Mouse (Mus musculus) gastrocnemius, postnatal 14 days (tissue): ENCODE data around the gene Atp8a2. TPM values are rescaled to one million over a fixed set of nuclear protein-coding genes. Genes with fewer than 3 reads are reported as not detected.
"Not testable (repeated sequence)": the region's sequence is repeated elsewhere in the genome, so short reads cannot be mapped to it uniquely, and the experiment has no call there.

Source experiments
- DNase-seq: peaks from one replicate; pipeline ENCODE4 v3.0.0; 2021; ENCODE audit warnings: mixed read lengths
- intact Hi-C: fragments of 180-260 bp; cut with DNase I; formaldehyde crosslinking; loops from one replicate; pipeline ENCODE4 v1.15.1; 2025; ENCODE audit warnings: low total_unique reads
- total RNA-seq, 2 experiments: library from RNA; stranded (reverse); gene quantifications; 2 replicates each; pipeline ENCODE4 v1.2.3; 2021

Atp8a2 gene
- total RNA-seq, 2 experiments from 2014 or later, result 0.93 to 1.8 TPM

DNA sequence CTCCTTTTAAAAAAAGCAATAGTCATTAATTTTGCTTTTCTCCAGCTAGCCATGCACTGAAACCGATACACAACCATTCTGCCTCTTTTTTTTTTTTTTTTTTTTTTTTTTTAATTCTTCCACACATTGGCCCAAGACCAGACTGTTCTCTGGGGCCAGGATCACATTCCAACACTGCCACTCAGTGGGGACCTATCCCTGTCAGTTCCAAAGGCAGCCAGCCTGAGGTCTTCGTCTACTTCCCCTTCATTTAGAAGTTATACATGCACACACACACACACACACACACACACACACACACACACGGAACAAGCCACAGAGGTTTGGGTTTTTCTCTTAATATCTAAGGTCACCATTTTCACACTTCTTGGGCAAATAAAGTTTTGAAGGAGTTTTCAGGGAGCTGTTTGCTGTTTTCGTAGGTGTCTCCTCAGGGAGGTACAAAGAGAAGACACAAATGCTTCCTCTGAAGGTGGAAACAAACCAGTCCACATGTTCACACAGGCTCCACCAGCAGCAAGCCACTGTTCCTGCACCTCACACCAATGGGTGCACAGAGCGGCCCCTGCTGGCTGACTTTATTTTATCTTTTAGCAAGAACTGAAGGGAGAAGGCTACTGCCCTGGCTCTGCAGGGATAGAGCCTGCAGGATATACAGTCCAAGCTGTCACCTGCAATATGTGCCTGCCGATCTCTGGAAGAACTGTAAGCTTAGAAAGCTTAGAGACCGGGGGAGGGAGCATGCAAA, 253.9 kb downstream of the Atp8a2 start:
- intact Hi-C loops, result loop anchor here (5.0 kb wide), 1 partner anchor 336 kb away; no protein-coding TSS in a partner anchor
- DNase-seq, result peak; percentile 82

DNA sequence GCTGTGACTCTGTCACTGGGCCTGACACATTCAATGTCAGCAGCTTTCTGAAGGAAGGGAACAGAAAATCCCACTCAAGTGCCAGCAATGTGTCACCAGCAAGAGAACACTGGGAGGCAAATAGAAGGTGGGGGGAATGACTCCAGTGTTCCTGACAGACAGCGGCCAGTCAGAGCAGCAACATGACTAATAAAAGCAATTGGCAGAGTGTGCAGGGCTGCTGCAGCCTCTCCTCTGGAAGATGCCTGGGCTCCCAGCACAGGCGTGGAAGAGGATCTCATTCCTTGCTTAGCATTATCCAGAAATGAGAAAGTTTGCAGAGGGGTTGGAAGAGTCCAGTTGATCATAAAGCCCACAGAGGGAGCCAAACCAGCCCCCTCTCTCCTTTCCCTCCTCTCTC, 254.8 kb downstream of the Atp8a2 start:
- no peak for DNase-seq
- intact Hi-C loops, result loop anchor here (5.0 kb wide), 1 partner anchor 335 kb away; no protein-coding TSS in a partner anchor

DNA sequence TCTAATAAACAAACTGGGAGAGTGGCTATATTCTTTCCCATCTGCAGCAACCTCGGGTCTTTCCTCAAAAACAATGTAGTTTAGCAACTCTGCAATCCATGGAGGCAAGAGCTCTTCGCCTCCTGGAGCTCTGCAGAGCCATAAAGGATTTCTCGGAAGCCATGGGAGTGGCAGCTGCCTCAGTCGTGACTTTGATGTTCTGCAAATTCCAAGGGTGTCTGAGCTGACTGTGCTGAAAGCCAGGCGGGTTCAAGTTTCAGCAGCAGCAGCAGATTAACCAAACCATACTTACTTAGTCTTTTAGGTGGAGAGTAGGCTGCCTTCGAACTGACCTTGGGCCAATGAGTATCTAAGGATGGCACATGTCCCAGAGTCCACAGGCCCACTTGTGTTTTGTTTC, 264.6 kb downstream of the Atp8a2 start:
- DNase-seq, result no peak
- intact Hi-C loops, result no loop called here

DNA sequence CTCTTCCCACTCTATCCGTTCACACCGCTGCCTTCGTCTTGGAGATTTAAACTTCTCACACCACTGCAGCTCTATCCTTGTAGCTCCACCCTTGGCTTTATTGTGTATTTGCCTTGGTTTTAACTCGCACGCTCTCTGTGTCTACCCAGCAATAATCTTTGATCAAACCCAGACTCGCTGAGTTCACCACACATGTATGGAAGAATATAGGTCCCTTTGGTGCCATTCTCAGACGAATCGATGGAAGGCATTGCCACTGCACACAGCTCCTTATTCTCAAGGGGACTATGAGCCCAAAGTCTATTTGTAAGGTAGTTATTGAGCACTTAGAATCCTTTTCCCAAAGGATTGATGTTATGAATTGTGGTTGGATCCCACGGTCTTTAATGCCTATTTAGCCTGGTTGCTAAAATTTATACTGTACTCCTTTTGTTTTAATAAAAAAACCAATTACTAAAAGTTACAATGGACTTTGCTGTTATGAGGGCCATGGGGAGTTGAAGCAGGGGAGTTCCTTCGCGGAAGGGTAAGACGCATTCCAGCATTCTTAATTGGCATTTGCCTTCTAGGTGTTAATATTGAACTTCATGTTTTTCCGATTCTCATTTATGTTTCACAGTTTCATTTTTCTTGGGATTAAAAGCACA, 265.4 kb downstream of the Atp8a2 start:
- intact Hi-C loops, result no loop called here

DNA sequence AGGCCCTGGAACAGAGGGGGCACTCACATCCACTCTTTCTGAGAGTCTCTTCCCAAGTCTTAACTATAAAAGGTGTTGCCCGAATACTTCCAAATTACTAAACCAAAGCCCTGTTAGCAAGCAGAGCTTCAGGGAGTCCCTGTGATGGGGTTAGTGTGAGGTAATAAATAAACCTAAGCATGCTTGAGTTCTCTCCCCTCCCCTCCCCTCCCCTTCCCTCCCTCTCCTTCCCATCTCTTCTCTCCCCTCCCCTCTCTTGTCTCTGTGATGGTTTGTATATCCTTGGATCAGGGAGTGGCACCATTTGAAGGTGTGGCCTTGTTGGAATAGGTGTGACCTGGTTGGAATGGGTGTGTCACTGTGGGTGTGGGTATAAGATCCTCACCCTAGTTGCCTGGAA, 267.8 kb downstream of the Atp8a2 start:
- intact Hi-C loops, DNase-seq: not testable (repeated sequence)

More for the DNA sequence above, 265.4 kb downstream of the Atp8a2 start:
- no peak for DNase-seq

DNA sequence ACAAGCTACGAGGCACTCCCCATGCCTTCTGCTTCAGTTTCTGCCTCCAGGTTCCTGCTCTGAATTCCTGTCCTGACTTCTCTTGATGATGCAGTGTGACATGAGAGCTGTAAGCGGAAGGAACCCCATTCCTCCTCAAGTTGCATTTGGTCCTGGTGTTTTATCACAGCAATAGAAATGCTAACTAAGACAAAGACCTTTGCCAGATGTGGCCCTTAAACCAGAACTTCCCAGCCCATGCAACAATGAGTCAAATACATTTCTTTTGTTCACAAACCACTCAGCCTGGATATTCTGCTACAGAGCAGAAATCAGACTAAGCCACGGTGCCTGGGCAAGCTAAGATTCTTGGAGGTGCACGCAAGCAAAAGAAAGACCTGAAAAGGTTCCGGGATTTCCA, 268.2 kb downstream of the Atp8a2 start:
- DNase-seq, result no peak
- intact Hi-C loops, result no loop called here

DNA sequence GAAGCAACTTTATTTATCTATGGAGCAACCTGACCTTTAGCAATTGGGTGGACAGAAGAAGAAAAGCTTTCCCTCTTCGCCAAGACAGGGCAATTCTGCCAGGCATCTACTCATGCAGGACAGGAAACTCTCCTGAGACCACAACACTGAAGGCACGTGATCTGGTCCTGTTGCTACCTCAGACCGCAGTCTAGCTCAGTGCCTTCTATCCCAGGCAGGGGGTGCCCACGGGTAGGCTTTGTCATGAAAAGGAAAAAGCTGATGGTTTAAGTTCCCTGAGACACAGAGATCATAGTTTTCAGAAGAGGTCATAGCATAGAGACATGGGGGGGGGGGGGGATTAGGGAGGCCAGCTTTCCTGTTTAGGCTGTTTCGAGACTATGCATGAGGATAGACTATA, 269.2 kb downstream of the Atp8a2 start:
- no peak for DNase-seq
- intact Hi-C loops, result no loop called here

DNA sequence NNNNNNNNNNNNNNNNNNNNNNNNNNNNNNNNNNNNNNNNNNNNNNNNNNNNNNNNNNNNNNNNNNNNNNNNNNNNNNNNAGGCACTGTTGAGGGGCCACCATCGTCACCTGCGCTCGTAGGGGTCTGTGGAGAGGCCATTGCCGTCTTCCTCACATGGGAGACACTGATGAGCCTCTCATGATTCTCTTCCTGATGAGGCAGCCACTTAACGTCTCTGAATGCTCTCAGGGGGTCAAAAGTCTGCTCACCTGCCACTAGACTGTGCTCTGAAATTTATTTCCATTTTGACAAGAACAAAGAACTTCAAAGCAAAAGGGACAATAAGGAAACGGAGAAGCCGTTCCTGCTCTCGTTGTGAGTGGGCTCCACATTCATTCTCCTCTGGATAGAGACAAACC, 277.1 kb downstream of the Atp8a2 start:
- intact Hi-C loops, result no loop called here
- DNase-seq, result no peak

DNA sequence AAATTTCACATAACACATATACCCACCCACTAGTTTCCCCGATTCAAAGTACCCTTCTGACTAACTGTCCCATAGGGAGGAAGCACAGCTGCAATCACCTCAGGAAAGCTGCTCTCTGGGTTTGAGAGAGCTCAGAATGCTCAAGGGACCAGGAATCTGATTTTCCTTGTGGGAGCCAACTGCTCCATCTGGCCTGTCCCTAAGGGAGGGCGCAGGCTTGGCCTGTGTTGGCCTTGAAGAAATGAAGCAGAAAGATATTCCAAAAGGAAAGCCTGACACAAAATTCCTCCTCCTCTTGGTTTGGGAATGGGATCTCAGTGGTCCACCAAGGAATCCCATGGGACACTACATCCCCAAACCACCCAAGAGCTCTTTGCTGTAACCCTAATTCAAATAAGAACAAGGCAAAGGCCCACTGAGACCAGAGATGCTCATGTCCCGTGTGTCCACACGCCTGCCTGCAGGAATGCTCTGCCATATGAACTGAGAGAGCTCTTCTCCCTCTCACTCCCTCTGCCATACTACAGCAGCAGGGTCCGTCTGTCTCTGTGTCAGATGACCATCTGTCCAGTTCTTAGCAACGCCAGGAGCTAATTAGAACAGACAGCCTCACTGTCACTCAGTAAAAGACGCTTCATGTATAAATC, 293.4 kb downstream of the Atp8a2 start:
- no peak for DNase-seq
- intact Hi-C loops, result no loop called here

DNA sequence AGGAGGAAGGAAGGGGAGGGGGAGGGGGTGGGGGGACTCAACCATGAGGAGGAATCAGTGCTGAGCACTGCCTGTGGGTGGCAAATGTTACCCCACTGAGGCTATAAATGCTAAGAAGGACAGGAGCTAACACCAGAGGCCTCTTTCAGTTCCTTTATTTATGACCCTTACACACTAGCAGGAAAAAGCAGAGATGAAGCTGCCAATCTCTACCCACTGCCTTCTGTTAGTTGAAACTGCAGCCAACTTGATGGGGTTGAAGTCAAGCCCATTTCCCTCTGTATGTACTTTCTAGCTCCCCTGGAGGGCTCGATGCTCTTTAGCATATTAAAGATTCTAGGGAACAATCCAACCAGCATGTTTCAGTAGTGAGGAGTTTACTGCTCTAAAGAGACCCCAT, 303.0 kb downstream of the Atp8a2 start:
- intact Hi-C loops, result no loop called here
- no peak for DNase-seq

DNA sequence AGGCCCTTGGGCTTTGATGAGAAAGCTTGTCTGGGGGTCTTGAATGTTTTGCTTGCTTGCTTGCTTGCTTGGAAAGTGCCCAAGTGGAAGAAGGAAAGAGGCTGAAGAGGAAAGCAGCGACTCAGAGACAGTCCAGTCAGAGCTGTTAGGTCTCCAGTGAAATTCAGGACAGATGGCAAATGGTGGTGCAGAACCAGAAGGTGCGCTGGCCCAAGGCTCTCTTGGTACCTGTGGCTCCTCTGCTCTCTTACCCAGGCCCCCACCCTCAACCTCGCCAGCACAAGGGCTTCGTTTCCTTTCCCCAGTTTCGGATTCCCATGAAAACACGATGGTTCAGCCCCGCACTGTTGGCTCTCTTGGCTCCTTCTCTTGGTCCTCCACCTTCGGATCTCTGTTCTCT, 304.9 kb downstream of the Atp8a2 start:
- intact Hi-C loops, result no loop called here

DNA sequence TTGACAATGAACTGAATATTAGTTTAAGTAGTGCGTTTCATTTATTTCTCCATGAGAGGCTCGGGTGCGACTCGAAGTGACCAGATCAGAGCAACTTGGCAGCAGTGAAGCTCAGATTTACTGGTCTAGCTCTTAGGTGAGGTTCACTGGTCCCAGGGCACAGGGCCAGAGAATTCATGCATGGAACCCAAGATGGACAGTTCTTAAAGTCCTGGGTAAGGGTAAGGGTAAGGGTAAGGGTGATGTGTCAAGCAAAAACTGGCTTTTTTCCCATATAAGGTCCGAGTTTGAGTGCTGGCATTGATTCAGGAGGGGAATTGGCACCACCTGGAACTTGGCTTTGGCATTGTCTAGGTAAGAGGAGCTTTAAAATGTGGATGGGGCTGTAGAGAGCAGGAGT, 305.5 kb downstream of the Atp8a2 start:
- intact Hi-C loops, result no loop called here
- no peak for DNase-seq

More for the DNA sequence above, 304.9 kb downstream of the Atp8a2 start:
- no peak for DNase-seq

DNA sequence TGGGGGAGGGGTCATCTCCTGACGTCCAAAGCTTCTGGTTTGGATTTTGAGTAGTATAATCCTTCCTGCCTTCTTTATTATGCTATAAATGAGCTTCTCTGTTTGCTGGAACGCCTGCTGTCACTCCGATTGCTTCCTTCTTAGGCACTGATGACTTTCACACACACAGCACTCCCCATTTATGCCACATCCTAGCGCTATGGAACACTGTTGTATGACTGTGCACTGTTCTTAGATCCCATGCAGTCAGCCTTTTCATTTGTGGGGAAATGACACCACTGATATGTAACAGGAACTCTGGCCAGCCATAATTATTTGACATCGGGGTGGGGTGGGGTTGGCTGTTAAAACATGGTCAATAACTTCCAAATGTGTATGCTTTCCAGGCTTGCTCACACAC, 306.2 kb downstream of the Atp8a2 start:
- intact Hi-C loops, result no loop called here
- DNase-seq, result peak; percentile 15

DNA sequence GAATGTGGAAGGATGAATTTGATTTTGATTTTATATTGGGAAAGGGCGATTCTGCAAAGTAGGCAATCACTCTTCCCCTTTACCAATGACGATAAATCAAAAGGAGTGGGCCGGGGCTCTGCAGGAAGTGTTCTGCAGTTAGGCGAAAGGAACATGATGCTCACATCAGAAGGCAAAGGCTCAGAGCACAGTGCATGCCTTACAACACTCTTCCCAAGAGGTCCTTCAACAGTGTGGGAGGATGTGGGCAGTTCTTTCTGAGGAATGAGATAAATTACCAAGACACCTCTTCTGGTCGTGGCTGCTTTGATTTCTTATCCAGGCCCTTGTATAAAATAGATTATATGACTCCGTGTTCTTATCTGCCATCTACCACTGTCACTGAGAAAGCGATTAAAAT, 306.9 kb downstream of the Atp8a2 start:
- DNase-seq, result no peak
- intact Hi-C loops, result no loop called here

DNA sequence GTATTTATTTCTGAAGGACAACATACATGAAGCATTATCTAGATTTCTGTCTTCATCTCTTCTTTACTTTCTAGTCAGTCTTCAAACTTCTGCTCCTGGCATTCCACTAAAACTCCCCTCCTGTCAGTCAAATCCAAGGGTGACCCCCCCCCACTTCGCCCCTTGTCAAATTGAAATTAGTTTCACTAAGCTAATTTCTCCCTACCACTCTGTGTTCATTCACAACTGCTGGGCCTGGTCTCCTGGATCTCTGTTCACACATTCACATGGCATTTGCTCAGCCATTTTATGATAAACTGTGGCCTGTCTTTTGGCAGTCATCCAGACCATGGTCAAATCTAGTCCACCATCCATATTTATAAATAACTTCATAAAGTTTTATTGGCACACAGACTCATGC, 308.5 kb downstream of the Atp8a2 start:
- intact Hi-C loops, result no loop called here
- DNase-seq, result no peak

DNA sequence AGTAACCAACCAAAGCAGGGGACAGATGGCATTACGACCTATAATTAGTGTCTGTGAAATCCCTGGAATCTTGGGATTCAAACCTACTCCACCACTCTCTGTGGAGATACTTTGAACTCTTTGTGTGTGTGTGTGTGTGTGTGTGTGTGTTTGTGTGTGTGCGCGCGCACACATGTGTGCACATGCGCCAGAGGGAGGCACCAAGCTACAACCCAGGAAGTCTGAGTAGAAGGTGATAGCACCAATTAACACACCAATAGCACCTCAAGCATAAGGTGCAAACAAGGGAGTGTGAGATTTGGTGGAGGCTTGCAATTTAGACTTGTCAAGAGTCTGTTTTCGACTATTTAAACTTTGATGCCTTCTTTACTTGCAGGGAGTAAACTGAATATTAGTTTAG, 308.9 kb downstream of the Atp8a2 start:
- intact Hi-C loops, result no loop called here
- no peak for DNase-seq

DNA sequence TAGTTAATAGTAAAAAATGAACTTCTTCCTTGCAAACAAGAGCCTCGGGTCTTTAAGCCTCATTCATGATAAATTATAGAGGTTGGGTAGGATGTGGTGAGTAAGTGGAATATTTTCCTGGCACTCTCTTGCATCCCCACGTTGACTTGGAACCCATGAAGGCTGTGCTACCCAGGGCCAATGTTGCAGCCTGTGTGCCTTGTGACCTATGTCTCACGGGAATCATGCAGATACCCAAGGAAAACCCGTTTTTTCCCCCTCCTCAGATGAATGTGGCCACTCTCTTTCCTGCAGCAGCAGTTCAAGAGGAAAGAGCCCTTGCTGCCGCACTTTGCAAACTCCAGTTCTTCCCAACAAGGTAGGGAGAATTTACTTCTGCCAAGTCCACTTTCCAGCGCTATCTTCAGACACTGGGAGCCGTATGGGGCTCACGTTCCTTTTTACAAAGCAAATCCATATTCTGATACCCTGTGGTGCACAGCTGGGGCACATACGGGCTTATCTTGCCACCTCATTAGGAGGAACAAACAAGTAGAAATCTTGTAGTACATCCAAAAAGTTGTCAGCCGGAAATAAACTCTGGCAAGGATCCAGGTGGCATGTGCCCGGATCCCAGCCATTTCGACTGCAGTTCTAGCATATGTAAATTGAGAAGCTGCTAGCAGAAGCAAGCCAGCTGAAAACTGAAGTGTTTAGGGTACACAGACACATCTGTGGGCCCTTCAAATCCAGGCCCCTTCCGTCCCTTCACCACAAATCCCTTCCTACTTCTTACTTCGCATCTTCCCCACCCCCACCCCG, 309.7 kb downstream of the Atp8a2 start:
- no peak for DNase-seq
- intact Hi-C loops, result no loop called here

DNA sequence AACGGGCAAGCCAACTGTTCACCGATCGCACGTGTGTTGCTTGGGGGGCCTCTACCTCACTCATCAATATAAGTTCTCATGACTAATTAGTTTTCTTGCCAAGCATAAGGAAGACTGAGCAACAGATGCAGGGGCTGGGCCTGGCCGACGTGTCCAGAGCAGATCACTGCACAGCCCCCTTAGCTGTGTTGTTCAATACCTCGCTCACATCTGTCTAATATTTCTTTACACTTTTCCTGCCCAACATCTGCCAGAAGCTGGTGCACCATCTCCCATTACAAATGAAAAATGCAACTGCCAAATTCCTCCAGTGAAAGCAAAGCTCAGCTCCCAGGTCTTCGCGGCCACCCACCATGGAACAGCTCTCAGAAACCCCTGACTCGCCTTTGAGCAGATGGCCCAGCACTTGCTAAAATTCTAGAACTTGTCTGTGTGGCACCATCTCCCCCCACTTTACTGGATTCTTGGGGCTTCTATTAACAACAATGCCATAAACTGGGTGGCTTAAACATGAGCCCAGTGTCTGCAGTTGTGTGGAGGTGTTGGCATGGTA, 313.4 kb downstream of the Atp8a2 start:
- no peak for DNase-seq
- intact Hi-C loops, result no loop called here

DNA sequence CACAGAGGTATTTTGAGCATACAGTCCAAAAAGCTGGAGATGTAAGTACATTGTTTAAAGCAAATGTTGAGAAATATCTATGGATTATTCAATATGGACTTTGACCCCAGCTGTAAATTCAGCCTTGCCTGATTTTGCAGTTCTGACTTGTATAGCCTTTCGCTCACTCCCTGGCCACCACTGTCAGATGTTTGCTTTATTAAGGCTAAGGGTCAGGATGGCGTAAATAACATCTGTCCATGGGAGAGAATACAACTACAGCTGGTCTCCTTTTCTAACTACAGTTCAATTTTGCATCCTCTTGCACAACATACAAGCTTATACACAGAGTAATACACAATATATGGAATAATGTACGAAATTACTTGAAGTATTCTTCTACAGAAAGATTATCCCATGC, 316.1 kb downstream of the Atp8a2 start:
- DNase-seq, result no peak
- intact Hi-C loops, result no loop called here

DNA sequence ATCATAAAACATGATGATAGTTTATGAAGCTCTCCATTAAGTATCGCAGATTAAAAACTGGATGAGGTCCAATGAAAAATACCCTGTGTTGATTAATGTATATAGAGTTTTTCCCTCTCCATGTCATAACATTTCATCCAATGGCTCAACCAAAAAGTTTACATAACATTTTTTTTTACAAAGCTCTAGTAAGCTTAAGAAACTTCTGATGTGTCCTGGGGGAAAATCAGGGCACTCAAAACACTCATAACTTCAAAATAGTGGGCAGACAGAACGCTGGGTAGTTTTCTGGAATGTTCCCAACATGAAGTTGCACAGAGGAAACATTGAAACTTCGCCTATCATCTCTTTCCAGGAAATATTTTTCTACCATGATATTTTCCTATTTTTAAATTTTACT, 318.7 kb downstream of the Atp8a2 start:
- intact Hi-C loops, result no loop called here

More for the DNA sequence above, 318.7 kb downstream of the Atp8a2 start:
- no peak for DNase-seq
